Mouse (Mus musculus): ENCODE data around the gene Rdh8.

DNA sequence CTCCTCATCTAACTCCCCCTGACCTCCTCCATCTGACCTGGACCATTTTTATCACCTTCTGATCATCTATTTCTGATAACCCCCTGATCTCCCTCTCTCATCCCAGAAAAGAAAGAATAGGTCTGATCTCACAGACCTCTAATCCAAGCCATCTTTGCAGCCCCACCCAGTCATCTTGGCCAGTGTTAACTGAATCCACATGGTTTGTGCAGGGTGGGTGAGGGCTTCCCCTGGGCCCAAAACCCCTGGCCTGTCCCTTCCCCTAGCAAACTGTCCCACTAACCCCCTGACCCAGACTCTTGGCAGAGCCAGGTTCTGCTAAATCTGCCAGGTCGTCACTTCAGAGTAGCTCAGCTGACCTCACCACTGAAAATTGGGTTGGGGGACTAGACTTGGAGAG is 7.5 kb upstream of the Rdh8 start:
- TF ChIP-seq CTCF (IDR thresholded peaks at IDR 0.05; ENCODE audit: borderline replicate concordance, control insufficient read depth, extremely low read depth, insufficient read depth, low read length, poor library complexity) (no peak), POLR2A (IDR thresholded peaks at IDR 0.05; ENCODE audit: control insufficient read depth, extremely low read depth, insufficient read depth, low read length, poor library complexity) (no peak)
